Mouse (Mus musculus): ENCODE data around the gene Dolk. TPM values are rescaled to one million over a fixed set of nuclear protein-coding genes. Genes with fewer than 3 reads are reported as not detected.

The Dolk gene
- total RNA-seq (2022) = 10 to 100 TPM; 20.5 to 26.2 (median 24.6) TPM

- peak; percentile 92 to 94 for DNase-seq (ENCODE audit: low spot score in 2 of 2)
Measured at GRCm38 (mm10) chr2:30286192-30287026, at the start of gene Dolk, which contains the start of gene Nup188. Gene Dolk (minus strand): TSS chr2:30286334. Gene Nup188 (plus strand): TSS chr2:30286397.

DNA sequence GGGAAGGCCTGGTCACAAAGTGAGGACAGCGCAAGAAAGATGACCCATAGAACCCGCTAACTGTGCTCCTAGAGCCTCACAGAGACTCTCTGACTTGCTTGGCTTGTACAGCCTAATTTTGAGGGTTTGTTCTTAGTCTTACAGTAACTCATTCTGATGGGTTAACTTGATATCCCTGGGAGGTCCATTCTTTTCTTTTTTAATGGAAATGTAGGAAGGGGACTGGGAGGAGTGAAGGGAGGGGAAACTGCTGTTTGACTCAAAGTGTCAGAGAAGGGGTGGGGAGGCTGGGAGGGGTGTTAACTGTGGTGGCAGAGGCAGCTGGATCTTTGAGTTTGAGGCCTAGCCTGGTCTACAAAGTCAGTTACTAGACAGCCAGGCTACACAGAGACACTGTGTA, 49.2 kb upstream of the Dolk start:
- no peak for DNase-seq (ENCODE audit: low spot score in 2 of 2)

DNA sequence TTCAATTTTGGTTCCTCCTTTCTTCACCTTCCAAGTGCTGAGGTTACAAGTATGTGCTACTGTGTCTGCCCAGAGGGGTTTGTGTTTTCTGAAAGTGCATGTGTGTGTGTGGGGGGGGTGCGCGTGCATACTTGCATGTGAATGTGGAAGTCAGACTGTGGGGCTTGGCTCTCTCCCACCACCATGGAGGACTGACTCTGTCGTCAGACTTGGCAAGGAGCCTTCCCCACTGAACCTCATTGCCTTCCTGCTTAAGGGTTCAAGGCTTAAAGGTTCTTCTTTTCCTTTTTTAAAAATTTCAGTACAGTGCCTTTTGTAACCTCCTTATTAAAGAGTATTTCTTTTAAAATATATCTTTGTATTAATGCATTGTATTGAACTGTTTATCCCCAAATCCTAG, 42.7 kb upstream of the Dolk start:
- no peak for DNase-seq (ENCODE audit: low spot score in 2 of 2)

- no peak for DNase-seq (ENCODE audit: low spot score in 2 of 2)
Measured at GRCm38 (mm10) chr2:30327276-30327675, 41.1 kb upstream of the Dolk start.

- no peak for DNase-seq (ENCODE audit: low spot score in 2 of 2)
Measured at GRCm38 (mm10) chr2:30325296-30325695, 39.2 kb upstream of the Dolk start.

- DNase-seq (ENCODE audit: low spot score in 2 of 2) = no peak
Measured at GRCm38 (mm10) chr2:30323111-30323510, 37.0 kb upstream of the Dolk start.

- no peak for DNase-seq (ENCODE audit: low spot score in 2 of 2)
Measured at GRCm38 (mm10) chr2:30319260-30319659, 33.1 kb upstream of the Dolk start.

DNA sequence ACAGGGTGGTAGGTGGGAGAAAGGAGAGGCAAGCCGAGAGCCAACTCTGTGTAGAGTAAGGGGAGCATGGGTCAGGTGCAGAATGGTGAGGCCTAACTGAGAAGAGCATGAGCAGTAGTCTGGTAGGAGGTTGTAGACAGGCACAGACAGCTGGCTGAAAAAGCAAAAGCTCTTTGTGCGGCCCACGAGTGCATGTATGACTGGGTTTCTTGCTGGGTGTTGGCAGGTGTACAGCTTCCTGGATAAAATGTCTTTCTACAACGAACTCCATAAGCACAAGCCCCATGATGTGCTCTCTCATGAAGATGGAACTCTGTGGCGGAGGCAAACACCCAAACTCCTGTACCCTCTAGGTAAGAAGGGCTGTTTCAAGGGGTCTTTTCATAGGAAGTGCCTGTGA, 30.8 kb upstream of the Dolk start:
- no peak for DNase-seq (ENCODE audit: low spot score in 2 of 2)

GRCm38 (mm10) chr2:30316136-30316535, 30.0 kb upstream of the Dolk start:
- DNase-seq (ENCODE audit: low spot score in 2 of 2) = no peak

GRCm38 (mm10) chr2:30311481-30311880, 25.3 kb upstream of the Dolk start:
- DNase-seq (ENCODE audit: low spot score in 2 of 2) = no peak

DNA sequence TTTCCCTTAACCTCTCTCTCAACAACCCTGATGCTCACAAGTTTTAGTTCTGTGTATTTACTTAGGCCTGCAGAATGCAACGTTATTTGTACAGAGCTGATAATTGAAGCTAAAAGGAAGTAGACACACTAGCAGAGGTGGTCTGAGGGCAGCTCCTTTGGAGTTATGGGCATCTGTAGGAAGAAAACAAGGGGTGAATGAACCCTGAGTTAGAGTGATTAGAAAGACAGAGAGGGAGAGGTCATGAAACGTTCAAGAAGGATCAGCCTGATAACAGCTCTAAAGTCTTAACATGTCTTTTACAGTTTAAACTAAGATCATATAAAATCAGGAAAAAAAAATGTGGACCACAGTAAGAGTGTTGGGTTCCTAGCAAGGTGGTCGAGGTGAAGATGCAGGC, 23.2 kb upstream of the Dolk start:
- DNase-seq (ENCODE audit: low spot score in 2 of 2) = no peak

DNA sequence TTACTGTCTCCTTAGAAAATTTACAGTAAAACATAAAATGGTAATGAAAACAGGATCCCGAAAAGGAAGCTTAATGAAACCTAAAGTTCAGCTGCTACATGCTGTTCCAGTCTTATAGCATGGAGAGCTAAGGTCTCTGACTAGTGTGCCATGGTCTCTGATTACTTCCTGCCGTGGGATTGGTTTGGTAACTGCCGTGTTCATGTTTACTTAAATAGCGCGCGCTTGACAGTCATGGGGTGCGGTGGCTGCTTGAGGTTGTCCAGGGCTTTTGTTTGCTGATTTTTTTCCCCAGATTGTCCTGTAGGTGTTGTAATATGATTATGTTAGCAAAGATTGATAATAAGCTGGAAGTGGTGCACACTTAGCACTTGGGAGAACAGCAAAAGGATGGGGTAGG, 20.0 kb upstream of the Dolk start:
- no peak for DNase-seq (ENCODE audit: low spot score in 2 of 2)

- DNase-seq (ENCODE audit: low spot score in 2 of 2) = no peak
Measured at GRCm38 (mm10) chr2:30299966-30300365, 13.8 kb upstream of the Dolk start.

GRCm38 (mm10) chr2:30299525-30299924, 13.4 kb upstream of the Dolk start:
- no peak for DNase-seq (ENCODE audit: low spot score in 2 of 2)

GRCm38 (mm10) chr2:30287027-30287373, 866 bp upstream of the Dolk start:
- DNase-seq (ENCODE audit: low spot score in 2 of 2) = no peak

DNA sequence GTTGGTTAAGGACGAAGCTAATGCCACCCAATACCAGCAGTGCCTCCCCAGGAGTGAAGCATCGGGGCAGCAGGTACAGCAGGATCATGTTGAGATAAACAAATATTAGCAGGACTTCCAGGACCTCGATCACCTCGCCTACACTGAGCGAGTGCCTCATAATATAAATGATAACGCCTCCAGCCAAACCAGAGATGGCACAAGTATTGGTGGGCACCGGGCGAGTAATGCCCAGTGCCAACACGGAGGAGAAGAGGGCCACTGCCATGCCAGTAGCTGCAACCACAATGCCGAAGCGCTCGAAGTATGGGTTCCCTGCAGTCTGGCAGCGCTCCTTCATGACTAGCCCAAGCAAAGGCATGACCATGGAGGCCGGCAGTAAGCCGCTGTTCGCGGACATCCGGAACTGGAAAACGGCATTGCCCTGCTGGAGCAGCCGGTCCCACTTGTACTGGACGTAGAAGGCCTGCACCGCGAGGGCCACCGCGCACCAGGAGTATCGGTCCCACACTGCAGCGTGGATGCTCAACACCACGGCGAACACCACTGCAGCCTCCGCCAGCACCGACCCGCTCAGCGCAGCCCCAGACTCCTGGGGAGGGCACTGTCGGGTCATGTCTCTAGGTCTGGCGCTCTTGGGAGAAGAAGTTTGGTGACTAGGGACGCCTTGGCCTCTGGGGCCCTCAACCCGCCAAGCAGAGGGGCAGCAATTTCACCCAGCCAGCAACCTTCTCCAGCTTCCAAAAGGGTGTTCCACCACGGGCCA, 535 bp downstream of the Dolk start:
- no peak for DNase-seq (ENCODE audit: low spot score in 2 of 2)

DNA sequence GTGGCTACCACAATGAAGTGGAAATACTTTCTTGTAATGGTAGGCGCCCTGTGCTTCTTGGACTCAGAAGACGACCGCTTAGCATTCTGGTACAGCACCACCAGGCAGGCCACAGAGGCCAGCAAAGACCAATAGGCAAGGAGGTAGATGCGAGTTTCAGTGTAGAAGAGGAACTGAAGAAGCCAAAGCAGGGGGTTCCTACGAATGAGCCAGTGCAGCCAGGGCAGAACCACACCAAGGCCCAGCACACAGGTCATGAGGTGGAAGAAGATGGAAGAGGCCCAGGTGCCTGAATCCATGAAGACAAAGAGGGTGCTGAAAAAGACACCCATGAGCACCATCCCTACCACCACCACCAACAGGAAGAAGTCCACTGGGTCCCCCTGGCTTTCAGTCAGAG, 1.1 kb downstream of the Dolk start:
- DNase-seq (ENCODE audit: low spot score in 2 of 2) = no peak

- DNase-seq (ENCODE audit: low spot score in 2 of 2) = no peak
Measured at GRCm38 (mm10) chr2:30283193-30283592, 2.9 kb downstream of the Dolk start.

GRCm38 (mm10) chr2:30281651-30282050, 4.5 kb downstream of the Dolk start:
- DNase-seq (ENCODE audit: low spot score in 2 of 2) = no peak

DNA sequence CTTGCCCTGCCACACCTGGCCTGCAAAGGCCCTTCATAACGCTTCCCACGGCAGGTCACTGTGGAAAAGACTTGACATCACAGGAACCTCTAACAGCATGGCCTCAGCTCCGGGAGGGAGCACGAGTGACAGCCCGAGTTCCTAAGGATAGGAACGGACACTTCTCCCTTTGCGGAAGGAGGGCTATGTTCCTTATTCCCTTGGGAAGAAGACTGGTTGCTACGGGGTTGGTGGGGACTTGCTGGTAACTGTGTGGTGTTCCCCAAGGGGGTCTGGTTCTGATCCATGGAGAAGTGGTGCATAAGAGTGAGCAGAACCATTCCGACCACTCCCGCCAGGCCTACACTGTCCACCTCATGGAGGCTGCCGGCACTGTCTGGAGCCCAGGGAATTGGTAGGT, 5.4 kb downstream of the Dolk start, which contains the start of gene Gm28038:
Gene Gm28038 (plus strand): TSS at position 301 of the 400 bp plus-strand sequence.
- DNase-seq (ENCODE audit: low spot score in 2 of 2) = no peak

- DNase-seq (ENCODE audit: low spot score in 2 of 2) = peak; percentile 46 to 49
Measured at GRCm38 (mm10) chr2:30270134-30270533, 16.0 kb downstream of the Dolk start.

GRCm38 (mm10) chr2:30269241-30269990, 16.7 kb downstream of the Dolk start:
- DNase-seq (ENCODE audit: low spot score in 2 of 2) = no peak
